Mouse (Mus musculus): Measurements from ENCODE around the gene St8sia2.

The St8sia2 gene

GRCm38 (mm10) chr7:74013601-74014175, at the start of gene St8sia2:
St8sia2 (minus strand) TSS chr7:74013690.
- DNase-seq (ENCODE audit: inconsistent age in 2 of 2, low spot score in 1 of 2): peak; percentile 42 to 80

DNA sequence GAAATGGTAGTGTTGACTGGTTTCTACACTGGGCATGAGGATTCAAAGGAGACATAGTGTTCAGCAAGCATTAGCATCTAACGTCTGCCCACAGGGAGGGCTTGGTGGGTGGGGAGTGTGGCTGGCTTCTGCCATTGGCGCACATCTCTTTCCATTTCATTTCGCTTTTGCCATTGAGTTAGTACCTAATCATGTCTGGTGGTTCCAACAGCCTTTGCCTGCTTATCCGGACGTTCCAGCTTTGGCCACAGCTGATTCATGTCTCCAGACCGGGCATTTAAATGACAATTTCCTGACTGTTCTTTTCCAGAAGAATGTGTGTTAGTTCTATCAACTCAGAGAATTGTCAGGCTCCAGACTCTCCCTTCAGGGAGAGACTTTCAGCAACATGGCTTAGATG, 47.6 kb upstream of the St8sia2 start:
- no peak for DNase-seq (ENCODE audit: inconsistent age in 2 of 2, low spot score in 1 of 2)

GRCm38 (mm10) chr7:74060306-74060946, 46.9 kb upstream of the St8sia2 start:
- no peak for DNase-seq (ENCODE audit: inconsistent age in 2 of 2, low spot score in 1 of 2)

GRCm38 (mm10) chr7:74059684-74060083, 46.2 kb upstream of the St8sia2 start:
- no peak for DNase-seq (ENCODE audit: inconsistent age in 2 of 2, low spot score in 1 of 2)

DNA sequence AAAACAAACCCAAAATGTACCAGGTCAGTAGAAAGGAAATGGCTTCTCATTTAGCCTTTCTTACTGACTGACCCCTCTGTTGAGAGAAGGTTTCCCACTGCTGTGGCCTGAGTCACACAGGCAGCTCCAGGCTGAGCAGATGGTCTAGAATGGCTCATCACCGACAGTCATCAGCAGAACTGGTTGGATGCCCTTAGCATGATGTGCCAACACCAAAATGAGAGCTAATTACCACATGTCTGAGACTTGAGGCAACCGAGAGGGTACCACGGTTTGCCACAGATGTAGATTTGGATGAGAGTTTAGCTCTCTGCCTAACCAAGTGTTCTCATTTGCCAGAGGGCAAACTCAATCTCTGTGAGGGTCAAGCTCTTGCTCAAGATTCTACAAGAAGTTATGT, 42.3 kb upstream of the St8sia2 start:
- DNase-seq (ENCODE audit: inconsistent age in 2 of 2, low spot score in 1 of 2): no peak

GRCm38 (mm10) chr7:74047591-74047990, 34.1 kb upstream of the St8sia2 start:
- DNase-seq (ENCODE audit: inconsistent age in 2 of 2, low spot score in 1 of 2): no peak

- no peak for DNase-seq (ENCODE audit: inconsistent age in 2 of 2, low spot score in 1 of 2)
Observed at GRCm38 (mm10) chr7:74045166-74045957, 31.9 kb upstream of the St8sia2 start.

- peak; percentile 15 to 64 for DNase-seq (ENCODE audit: inconsistent age in 2 of 2, low spot score in 1 of 2)
Observed at GRCm38 (mm10) chr7:74043562-74044138, 30.2 kb upstream of the St8sia2 start.

DNA sequence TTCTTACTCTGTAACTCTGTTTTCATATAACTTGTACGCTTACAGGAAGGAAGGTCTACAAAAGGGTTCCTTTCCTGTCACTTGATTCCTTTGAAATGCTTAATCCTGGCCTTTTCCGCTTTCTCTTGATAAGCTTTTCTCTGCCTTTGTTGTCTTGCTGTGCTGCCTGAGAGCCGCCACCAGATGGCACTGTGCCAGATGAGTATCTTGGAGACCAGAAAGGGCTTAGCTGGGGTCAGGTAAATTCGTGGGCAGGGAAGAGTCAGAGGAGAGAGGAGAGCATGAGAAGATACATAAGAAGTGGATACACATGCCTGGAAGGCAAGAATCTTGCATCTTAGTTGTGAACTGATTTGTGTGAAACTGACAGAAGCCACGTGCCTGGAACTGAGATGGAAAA, 11.5 kb upstream of the St8sia2 start:
- DNase-seq (ENCODE audit: inconsistent age in 2 of 2, low spot score in 1 of 2): peak; percentile 60 to 87

DNA sequence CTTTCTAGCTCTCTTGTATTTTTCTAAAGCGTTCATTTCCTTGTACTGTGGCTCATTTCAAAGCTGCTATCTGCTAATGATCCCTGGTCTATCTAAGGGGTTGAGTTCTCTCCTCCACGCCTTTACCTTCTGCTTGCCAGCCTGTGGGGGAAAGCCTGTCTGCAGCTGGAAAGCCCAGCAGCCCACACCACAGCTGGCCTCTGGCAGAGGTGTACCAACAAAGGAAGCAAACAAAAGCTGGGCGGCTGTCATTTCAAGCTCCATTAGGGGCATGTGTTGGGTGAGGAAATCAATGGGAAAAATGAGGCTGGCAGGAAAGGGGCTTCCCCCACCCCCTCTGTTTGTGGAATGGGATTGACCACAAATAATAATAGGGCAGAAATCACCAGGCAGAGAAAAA, 10.7 kb upstream of the St8sia2 start:
- no peak for DNase-seq (ENCODE audit: inconsistent age in 2 of 2, low spot score in 1 of 2)

DNA sequence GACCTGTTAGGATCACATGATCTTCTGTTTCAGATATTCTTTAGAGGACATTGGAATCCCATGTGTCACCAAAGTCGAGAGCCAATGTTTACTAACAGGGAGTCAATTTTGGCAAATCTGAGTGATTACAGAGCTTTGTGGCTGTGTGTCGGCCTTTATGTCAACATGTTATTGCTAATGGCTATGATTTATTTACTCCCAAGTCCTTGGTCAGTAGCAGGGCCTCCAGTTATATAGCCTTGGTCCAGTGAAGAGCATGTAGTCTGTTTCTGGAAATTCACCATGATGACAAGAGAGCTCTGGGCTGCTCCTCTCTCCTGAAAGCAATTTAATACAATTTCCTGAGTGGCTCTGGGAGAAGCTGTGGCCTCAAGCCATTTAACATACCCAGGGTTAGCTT, 9.1 kb upstream of the St8sia2 start:
- peak in 1 of 2 experiments; percentile 77 for DNase-seq (ENCODE audit: inconsistent age in 2 of 2, low spot score in 1 of 2)

DNA sequence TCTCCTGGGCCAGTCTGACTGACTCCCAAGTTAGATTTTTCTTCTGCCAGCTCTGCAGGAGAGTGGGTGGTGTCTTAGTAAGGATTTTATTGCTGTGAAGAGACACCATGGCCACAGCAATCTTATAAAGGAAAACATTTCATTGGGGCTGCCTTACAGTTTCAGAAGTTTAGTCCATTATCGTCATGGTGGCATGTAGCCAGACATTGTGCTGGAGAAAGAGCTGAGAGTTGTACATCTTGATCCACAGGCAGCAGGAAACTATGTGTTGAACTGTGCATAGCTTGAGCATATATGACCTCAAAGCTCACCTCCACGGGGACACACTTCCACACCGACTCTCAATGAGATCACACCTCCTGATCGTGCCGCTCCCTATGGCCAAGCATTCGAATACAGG, 8.3 kb upstream of the St8sia2 start:
- DNase-seq (ENCODE audit: inconsistent age in 2 of 2, low spot score in 1 of 2): peak in 1 of 2 experiments; percentile 36

GRCm38 (mm10) chr7:74016613-74017012, 3.1 kb upstream of the St8sia2 start:
- DNase-seq (ENCODE audit: inconsistent age in 2 of 2, low spot score in 1 of 2): peak in 1 of 2 experiments; percentile 37

GRCm38 (mm10) chr7:74012858-74013600, 461 bp downstream of the St8sia2 start:
- peak in 1 of 2 experiments; percentile 38 for DNase-seq (ENCODE audit: inconsistent age in 2 of 2, low spot score in 1 of 2)

GRCm38 (mm10) chr7:74011976-74012857, 1.3 kb downstream of the St8sia2 start:
- DNase-seq (ENCODE audit: inconsistent age in 2 of 2, low spot score in 1 of 2): peak in 1 of 2 experiments; percentile 50

DNA sequence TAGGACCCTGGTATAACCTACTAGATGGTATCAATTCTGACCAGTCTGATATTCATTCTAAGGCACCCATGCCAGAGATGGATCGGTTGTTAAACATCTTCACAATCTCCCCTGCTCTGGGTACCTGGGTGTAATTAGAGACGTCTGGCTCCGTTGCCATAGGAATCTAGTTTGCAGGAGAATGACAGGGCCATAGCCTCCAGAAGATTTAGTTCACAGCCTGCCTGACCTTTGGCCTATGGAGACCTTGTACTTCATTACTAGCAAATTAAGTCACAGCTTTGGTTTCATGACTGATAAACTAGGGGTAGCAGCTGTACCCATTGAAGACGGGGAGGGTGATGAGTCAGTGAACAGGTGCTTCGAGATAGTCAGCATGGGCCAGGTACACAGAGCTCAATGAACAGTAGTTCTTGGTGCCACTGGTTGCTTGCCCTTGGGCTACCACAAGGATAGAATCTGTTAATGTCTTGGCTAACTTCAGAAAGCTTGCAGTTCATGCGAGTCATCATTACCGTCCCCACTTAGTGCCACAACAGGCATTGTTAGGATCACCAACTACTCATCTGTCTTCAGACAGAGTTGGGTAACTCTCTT, 4.4 kb downstream of the St8sia2 start:
- peak in 1 of 2 experiments; percentile 30 for DNase-seq (ENCODE audit: inconsistent age in 2 of 2, low spot score in 1 of 2)

DNA sequence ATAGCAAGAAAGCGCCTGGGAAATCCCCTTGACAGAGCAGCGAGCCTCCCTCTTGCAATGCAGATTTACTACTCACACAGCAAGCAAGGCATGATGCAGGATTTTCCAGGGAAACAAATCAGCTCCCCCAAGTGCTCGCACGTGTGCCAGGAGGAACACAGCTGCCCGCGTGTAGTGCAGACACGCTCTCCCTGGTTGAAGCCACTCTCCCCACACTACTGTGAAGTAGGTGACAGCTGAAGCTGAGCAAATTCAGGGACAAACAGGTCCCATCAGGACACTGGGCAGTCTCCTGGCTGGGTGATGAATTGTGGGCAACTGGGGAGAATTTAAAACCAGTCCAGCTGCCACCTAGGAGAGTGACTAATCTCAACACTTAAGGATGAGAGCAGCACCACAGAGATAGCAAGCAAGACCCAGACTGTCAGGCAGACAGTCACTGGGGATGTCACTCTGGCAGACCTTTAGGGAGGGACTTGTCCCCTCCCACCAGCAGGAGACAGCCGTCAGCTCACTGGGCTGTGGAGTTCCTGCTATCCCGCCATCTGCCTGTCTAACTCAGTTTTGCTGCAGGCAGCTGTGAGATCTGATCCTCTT, 6.6 kb downstream of the St8sia2 start:
- DNase-seq (ENCODE audit: inconsistent age in 2 of 2, low spot score in 1 of 2): peak in 1 of 2 experiments; percentile 25

DNA sequence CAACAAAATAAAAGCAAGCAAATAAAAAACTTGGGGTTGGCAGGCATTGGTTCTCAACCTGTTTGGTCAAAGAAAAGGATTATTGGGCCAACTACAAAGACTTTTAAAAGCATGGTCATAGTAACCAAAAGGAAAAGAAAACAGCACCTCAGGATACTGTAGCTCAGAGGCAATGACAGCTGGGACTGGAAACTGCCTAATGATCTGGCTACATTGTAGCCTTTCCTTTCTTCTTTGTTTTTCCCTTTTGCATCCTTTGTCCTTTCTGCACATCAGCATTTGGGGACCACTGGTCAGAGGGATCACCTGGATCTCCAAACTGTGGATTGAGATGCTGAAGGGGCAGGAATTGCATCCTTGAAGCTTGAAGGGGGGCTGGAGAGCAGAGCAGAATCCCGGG, 7.1 kb downstream of the St8sia2 start:
- DNase-seq (ENCODE audit: inconsistent age in 2 of 2, low spot score in 1 of 2): no peak
